Mouse (Mus musculus): ENCODE measurements around the gene Hnf1a. TPM values are rescaled to one million over a fixed set of nuclear protein-coding genes. Genes with fewer than 3 reads are reported as not detected.

Gene Hnf1a
- total RNA-seq (2015), result not detected in 2 replicates
- total RNA-seq (2017), result not detected in 2 replicates

- no peak for ATAC-seq (ENCODE audit: poor library complexity, severe bottlenecking)
Observed at GRCm38 (mm10) chr5:114970824-114971227, at the start of gene Hnf1a. TSS of gene Hnf1a (minus strand) at chr5:114971094.

- ATAC-seq (ENCODE audit: poor library complexity, severe bottlenecking), result peak; percentile 40; the same call in 1 of the 2 replicates
Observed at GRCm38 (mm10) chr5:115018813-115019212, 47.9 kb upstream of the Hnf1a start.

DNA sequence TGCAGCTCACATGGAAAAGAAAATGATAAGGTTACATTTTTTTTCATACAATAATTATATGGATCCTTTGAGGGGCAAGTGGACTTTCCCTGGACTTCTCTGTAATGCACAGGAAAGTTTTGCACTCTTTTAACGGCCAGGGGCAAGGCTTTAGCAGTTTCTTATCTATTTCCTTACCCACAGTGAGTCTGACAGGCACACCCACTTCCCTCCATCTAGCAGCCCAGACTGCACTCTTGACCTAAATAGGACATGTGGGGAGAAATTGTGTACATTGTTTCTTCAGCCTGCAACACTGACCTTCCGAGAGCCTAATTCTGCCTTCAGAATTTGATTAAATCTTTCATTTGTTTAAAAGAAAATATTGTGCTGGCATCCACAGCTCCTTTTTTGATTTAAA, 47.4 kb upstream of the Hnf1a start:
- peak; percentile 78 for ATAC-seq (ENCODE audit: poor library complexity, severe bottlenecking)

GRCm38 (mm10) chr5:115015121-115015520, 44.2 kb upstream of the Hnf1a start:
- no peak for ATAC-seq (ENCODE audit: poor library complexity, severe bottlenecking)

GRCm38 (mm10) chr5:115014570-115014969, 43.7 kb upstream of the Hnf1a start:
- ATAC-seq (ENCODE audit: poor library complexity, severe bottlenecking), result no peak

- no peak for ATAC-seq (ENCODE audit: poor library complexity, severe bottlenecking)
Observed at GRCm38 (mm10) chr5:115013436-115013835, 42.5 kb upstream of the Hnf1a start.

- ATAC-seq (ENCODE audit: poor library complexity, severe bottlenecking), result peak; percentile 43
Observed at GRCm38 (mm10) chr5:115011519-115012261, 40.8 kb upstream of the Hnf1a start.

- 0 out of 2 replicates have a peak, but pooled peaks have one; percentile 1 for ATAC-seq (ENCODE audit: poor library complexity, severe bottlenecking)
Observed at GRCm38 (mm10) chr5:115011217-115011518, 40.3 kb upstream of the Hnf1a start.

GRCm38 (mm10) chr5:115010577-115011216, 39.8 kb upstream of the Hnf1a start, which contains the start of gene Sppl3:
TSS of gene Sppl3 (plus strand) at chr5:115011137.
- peak; percentile 66 for ATAC-seq (ENCODE audit: poor library complexity, severe bottlenecking)

DNA sequence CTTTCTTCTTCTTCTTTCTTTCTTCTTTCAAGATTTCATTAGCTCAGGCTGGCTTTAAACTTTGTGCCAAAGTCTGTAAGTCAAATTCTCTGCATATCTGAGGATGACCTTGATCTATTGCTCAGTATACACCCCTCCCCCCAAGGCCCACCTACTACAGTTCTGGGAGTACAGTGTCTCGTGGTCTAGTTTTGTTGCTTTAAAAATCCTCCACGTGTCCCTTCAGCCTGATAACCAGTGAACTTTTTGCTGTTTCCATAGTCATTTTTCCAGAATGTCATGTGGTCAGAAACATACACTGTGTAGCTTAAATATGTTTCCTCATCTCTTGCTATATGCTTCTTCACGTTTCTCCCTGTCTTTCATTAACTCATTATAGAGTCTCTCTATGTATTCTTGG, 39.1 kb upstream of the Hnf1a start:
- no peak for ATAC-seq (ENCODE audit: poor library complexity, severe bottlenecking)

DNA sequence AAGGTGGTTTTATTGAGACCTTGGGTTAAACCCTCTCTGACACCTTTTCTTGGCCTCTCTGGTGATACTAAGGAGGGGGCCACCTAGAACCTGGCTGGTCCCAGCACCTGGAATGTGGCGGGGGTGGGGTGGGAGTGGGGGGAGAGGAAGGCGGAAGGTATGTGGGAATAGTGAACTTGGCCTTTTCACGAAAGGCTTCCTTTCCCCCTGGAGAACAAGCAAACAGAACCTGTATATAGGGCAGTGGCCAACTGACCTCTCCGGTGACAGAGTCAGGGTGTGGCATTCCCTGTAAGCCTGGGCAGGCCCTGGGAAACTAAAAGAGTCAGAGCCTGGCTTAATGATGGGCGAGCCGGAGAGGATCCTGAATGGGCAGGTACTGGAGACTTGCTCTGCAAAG, 38.2 kb upstream of the Hnf1a start:
- ATAC-seq (ENCODE audit: poor library complexity, severe bottlenecking), result no peak

GRCm38 (mm10) chr5:115008307-115008706, 37.4 kb upstream of the Hnf1a start:
- ATAC-seq (ENCODE audit: poor library complexity, severe bottlenecking), result no peak

DNA sequence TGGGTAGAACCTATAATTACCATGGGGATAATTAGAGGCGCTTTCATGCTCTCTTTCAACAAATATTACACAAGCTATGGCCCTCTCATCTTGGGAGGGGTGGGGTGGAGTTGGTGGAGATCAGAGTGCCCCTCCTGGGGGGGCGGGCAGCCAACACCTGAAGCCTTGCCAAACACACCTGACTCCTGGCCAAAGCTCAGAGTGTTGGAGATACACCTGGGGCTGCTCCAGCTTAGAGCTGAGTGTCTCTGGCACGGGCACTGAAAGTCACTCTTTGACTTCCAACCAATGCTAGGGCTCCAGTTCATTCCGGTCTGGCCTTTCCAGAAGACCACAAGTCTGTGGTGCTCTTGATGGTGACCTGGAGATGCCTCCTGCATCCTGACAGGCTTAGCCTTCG, 36.9 kb upstream of the Hnf1a start:
- no peak for ATAC-seq (ENCODE audit: poor library complexity, severe bottlenecking)

- ATAC-seq (ENCODE audit: poor library complexity, severe bottlenecking), result no peak
Observed at GRCm38 (mm10) chr5:115003224-115003873, 32.5 kb upstream of the Hnf1a start.

DNA sequence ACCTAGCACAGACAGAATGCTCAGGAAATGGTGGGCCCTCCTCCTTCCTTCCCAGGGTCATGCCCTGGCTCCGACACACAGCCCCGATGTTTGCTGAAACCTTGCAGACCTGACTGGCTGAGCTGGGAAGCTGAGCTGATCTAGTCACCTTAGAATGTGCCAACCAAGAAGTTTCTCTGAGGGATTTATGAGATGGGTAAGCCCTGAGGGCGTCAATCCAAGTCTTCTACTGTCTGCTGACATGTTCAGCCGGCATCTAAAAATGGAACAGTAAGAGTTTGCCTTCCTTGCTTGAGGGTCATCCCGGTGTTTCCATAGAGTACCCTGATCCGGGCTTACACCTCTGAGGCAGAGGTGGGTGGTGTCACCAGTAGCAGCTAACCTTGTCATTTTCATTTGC, 31.9 kb upstream of the Hnf1a start:
- ATAC-seq (ENCODE audit: poor library complexity, severe bottlenecking), result no peak

- ATAC-seq (ENCODE audit: poor library complexity, severe bottlenecking), result no peak
Observed at GRCm38 (mm10) chr5:115001464-115001863, 30.6 kb upstream of the Hnf1a start.

- ATAC-seq (ENCODE audit: poor library complexity, severe bottlenecking), result no peak
Observed at GRCm38 (mm10) chr5:115000503-115000902, 29.6 kb upstream of the Hnf1a start.

DNA sequence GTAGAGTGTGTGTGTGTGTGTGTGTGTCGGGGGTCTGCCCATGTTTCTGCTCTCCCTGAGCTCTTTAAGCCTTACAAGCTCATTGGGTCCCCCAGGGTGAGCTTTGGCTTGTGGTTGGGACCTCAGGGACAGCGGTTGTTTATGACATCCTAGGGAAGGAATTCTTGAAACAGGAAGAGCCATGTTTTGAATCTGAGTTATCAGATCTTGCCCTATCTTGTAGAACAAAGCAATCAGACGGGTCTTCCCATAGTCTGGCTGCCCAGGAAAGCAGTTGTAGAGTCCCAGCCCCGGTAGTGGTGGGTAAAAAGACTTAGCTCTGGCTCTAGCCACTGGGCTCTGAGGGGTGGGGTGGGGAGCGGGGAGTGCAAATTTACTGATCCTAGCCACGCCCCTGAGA, 26.4 kb upstream of the Hnf1a start:
- ATAC-seq (ENCODE audit: poor library complexity, severe bottlenecking), result no peak

- no peak for ATAC-seq (ENCODE audit: poor library complexity, severe bottlenecking)
Observed at GRCm38 (mm10) chr5:114996447-114996846, 25.6 kb upstream of the Hnf1a start.

- no peak for ATAC-seq (ENCODE audit: poor library complexity, severe bottlenecking)
Observed at GRCm38 (mm10) chr5:114985074-114985473, 14.2 kb upstream of the Hnf1a start.

DNA sequence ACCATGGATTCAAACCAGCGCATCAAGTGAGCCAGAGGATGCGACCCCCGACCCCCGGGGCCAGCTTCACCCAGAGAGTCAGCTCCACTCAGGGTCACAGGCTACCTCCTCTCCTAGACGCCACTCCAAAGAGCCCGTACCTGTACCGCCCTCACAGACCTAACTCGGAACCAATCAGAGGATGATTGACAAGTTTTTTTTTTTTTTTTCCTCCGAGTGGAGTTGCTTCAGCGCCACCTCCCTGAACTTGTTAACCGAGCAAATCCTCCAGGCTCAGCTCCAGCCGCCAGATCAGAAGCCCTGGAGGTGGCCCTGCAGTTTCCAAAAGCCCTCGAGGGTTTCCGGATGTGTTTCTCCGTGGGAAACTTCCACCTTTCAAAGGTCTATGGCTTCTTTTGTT, 11.1 kb upstream of the Hnf1a start:
- ATAC-seq (ENCODE audit: poor library complexity, severe bottlenecking), result no peak
